Mouse (Mus musculus): Measurements from ENCODE around the gene Ablim1.

Ablim1 gene

GRCm38 (mm10) chr19:57314346-57315012 is at the start of gene Ablim1:
Gene Ablim1 (minus strand): TSS chr19:57314919.
- DNase-seq (ENCODE audit: low read depth, low spot score), result no peak

- no peak for DNase-seq (ENCODE audit: low read depth, low spot score)
Measured at GRCm38 (mm10) chr19:57363538-57363937, 48.8 kb upstream of the Ablim1 start.

GRCm38 (mm10) chr19:57363076-57363475 is 48.4 kb upstream of the Ablim1 start:
- DNase-seq (ENCODE audit: low read depth, low spot score), result no peak

GRCm38 (mm10) chr19:57362586-57362985 is 47.9 kb upstream of the Ablim1 start:
- no peak for DNase-seq (ENCODE audit: low read depth, low spot score)

GRCm38 (mm10) chr19:57361939-57362307 is 47.2 kb upstream of the Ablim1 start:
- DNase-seq (ENCODE audit: low read depth, low spot score), result no peak

- no peak for DNase-seq (ENCODE audit: low read depth, low spot score)
Measured at GRCm38 (mm10) chr19:57361131-57361938, 46.6 kb upstream of the Ablim1 start.

GRCm38 (mm10) chr19:57360341-57361130 is 45.8 kb upstream of the Ablim1 start, which contains the start of gene Fam160b1:
Gene Fam160b1 (plus strand): TSS chr19:57360680.
- DNase-seq (ENCODE audit: low read depth, low spot score), result peak; percentile 75

- no peak for DNase-seq (ENCODE audit: low read depth, low spot score)
Measured at GRCm38 (mm10) chr19:57359701-57360326, 45.1 kb upstream of the Ablim1 start.

GRCm38 (mm10) chr19:57358836-57359598 is 44.3 kb upstream of the Ablim1 start:
- DNase-seq (ENCODE audit: low read depth, low spot score), result no peak

- DNase-seq (ENCODE audit: low read depth, low spot score), result no peak
Measured at GRCm38 (mm10) chr19:57358322-57358721, 43.6 kb upstream of the Ablim1 start.

- DNase-seq (ENCODE audit: low read depth, low spot score), result no peak
Measured at GRCm38 (mm10) chr19:57357811-57358210, 43.1 kb upstream of the Ablim1 start.

- no peak for DNase-seq (ENCODE audit: low read depth, low spot score)
Measured at GRCm38 (mm10) chr19:57357244-57357643, 42.5 kb upstream of the Ablim1 start.

GRCm38 (mm10) chr19:57356273-57356672 is 41.6 kb upstream of the Ablim1 start:
- no peak for DNase-seq (ENCODE audit: low read depth, low spot score)

GRCm38 (mm10) chr19:57355451-57356251 is 40.9 kb upstream of the Ablim1 start:
- no peak for DNase-seq (ENCODE audit: low read depth, low spot score)

GRCm38 (mm10) chr19:57354715-57355114 is 40.0 kb upstream of the Ablim1 start:
- no peak for DNase-seq (ENCODE audit: low read depth, low spot score)

GRCm38 (mm10) chr19:57354050-57354449 is 39.3 kb upstream of the Ablim1 start:
- DNase-seq (ENCODE audit: low read depth, low spot score), result no peak

GRCm38 (mm10) chr19:57353228-57353627 is 38.5 kb upstream of the Ablim1 start:
- DNase-seq (ENCODE audit: low read depth, low spot score), result no peak

- DNase-seq (ENCODE audit: low read depth, low spot score), result no peak
Measured at GRCm38 (mm10) chr19:57352337-57352935, 37.7 kb upstream of the Ablim1 start.

- DNase-seq (ENCODE audit: low read depth, low spot score), result no peak
Measured at GRCm38 (mm10) chr19:57349096-57349495, 34.4 kb upstream of the Ablim1 start.

- DNase-seq (ENCODE audit: low read depth, low spot score), result no peak
Measured at GRCm38 (mm10) chr19:57344678-57345077, 30.0 kb upstream of the Ablim1 start.

All from brain, embryonic 18.5 days (tissue).